Mouse (Mus musculus): Measurements from ENCODE around the gene Map4k1. TPM values are rescaled to one million over a fixed set of nuclear protein-coding genes. Genes with fewer than 3 reads are reported as not detected.

Map4k1 gene
- polyA plus RNA-seq, 1 experiment: not detected

- WGBS: 8% methylated on average over 3 of the region's 3 CpGs
- H3K27ac ChIP-seq (ENCODE audit: insufficient read depth, low read depth, low read length): no peak overlapping the region
- H3K4me3 ChIP-seq (ENCODE audit: insufficient read depth, low read depth, low read length): no peak overlapping the region
These were observed 29.1 kb upstream of the Map4k1 start for GRCm38 (mm10) chr7:28952786-28953185.

GRCm38 (mm10) chr7:28953476-28954376 is 28.1 kb upstream of the Map4k1 start:
- 24% methylated on average over 2 of the region's 2 CpGs for WGBS
- peaks cover 17% of the 10 kb centered on the region for H3K4me1 ChIP-seq (ENCODE audit: control insufficient read depth, insufficient read depth, low read length)
- TF ChIP-seq POLR2A (IDR thresholded peaks at IDR 0.05; ENCODE audit: insufficient read depth, low read depth, low read length) (no peak), CTCF (IDR thresholded peaks at IDR 0.05; ENCODE audit: insufficient read depth, low read depth, low read length) (no peak)

More at GRCm38 (mm10) chr7:28952786-28953185, 29.1 kb upstream of the Map4k1 start:
- H3K4me1 ChIP-seq (ENCODE audit: control insufficient read depth, insufficient read depth, low read length): peaks cover 22% of the 10 kb centered on the region
- TF ChIP-seq CTCF (IDR thresholded peaks at IDR 0.05; ENCODE audit: insufficient read depth, low read depth, low read length) (no peak), POLR2A (IDR thresholded peaks at IDR 0.05; ENCODE audit: insufficient read depth, low read depth, low read length) (no peak)

GRCm38 (mm10) chr7:28954773-28955172 is 27.1 kb upstream of the Map4k1 start:
- Histone ChIP-seq H3K4me1 (ENCODE audit: control insufficient read depth, insufficient read depth, low read length) (peaks cover 16% of the 10 kb centered on the region), H3K27ac (ENCODE audit: insufficient read depth, low read depth, low read length) (0 out of 2 replicates have a peak overlapping the region, but pooled peaks have one; percentile 28), H3K4me3 (ENCODE audit: insufficient read depth, low read depth, low read length) (no peak overlapping the region)
- TF ChIP-seq POLR2A (IDR thresholded peaks at IDR 0.05; ENCODE audit: insufficient read depth, low read depth, low read length) (no peak), CTCF (IDR thresholded peaks at IDR 0.05; ENCODE audit: insufficient read depth, low read depth, low read length) (no peak)
- 42% methylated on average over 4 of the region's 4 CpGs for WGBS

More at GRCm38 (mm10) chr7:28953476-28954376, 28.1 kb upstream of the Map4k1 start:
- Histone ChIP-seq H3K4me3 (ENCODE audit: insufficient read depth, low read depth, low read length) (no peak overlapping the region), H3K27ac (ENCODE audit: insufficient read depth, low read depth, low read length) (peak overlapping the region; percentile 58)

- Histone ChIP-seq H3K27ac (ENCODE audit: insufficient read depth, low read depth, low read length) (no peak overlapping the region), H3K4me3 (ENCODE audit: insufficient read depth, low read depth, low read length) (no peak overlapping the region), H3K4me1 (ENCODE audit: control insufficient read depth, insufficient read depth, low read length) (peaks cover 20% of the 10 kb centered on the region)
- TF ChIP-seq CTCF (IDR thresholded peaks at IDR 0.05; ENCODE audit: insufficient read depth, low read depth, low read length): no peak
- TF ChIP-seq POLR2A (IDR thresholded peaks at IDR 0.05; ENCODE audit: insufficient read depth, low read depth, low read length): no peak
- 37% methylated on average over 5 of the region's 5 CpGs for WGBS
These were observed 26.5 kb upstream of the Map4k1 start for GRCm38 (mm10) chr7:28955295-28955897.

- Histone ChIP-seq H3K4me3 (ENCODE audit: insufficient read depth, low read depth, low read length) (no peak overlapping the region), H3K4me1 (ENCODE audit: control insufficient read depth, insufficient read depth, low read length) (peaks cover 19% of the 10 kb centered on the region), H3K27ac (ENCODE audit: insufficient read depth, low read depth, low read length) (no peak overlapping the region)
- no peak for TF ChIP-seq CTCF (IDR thresholded peaks at IDR 0.05; ENCODE audit: insufficient read depth, low read depth, low read length)
- TF ChIP-seq POLR2A (IDR thresholded peaks at IDR 0.05; ENCODE audit: insufficient read depth, low read depth, low read length): no peak
- 45% methylated on average over 1 of the region's 1 CpGs for WGBS
These were observed 25.6 kb upstream of the Map4k1 start for GRCm38 (mm10) chr7:28956270-28956669.

- no peak for TF ChIP-seq CTCF (IDR thresholded peaks at IDR 0.05; ENCODE audit: insufficient read depth, low read depth, low read length)
- TF ChIP-seq POLR2A (IDR thresholded peaks at IDR 0.05; ENCODE audit: insufficient read depth, low read depth, low read length): no peak
- 64% methylated on average over 6 of the region's 6 CpGs for WGBS
- peaks cover 17% of the 10 kb centered on the region for H3K4me1 ChIP-seq (ENCODE audit: control insufficient read depth, insufficient read depth, low read length)
These were observed 24.6 kb upstream of the Map4k1 start for GRCm38 (mm10) chr7:28957286-28957685.

GRCm38 (mm10) chr7:28957997-28958725 is 23.7 kb upstream of the Map4k1 start:
- TF ChIP-seq CTCF (IDR thresholded peaks at IDR 0.05; ENCODE audit: insufficient read depth, low read depth, low read length) (no peak), POLR2A (IDR thresholded peaks at IDR 0.05; ENCODE audit: insufficient read depth, low read depth, low read length) (no peak)
- Histone ChIP-seq H3K4me3 (ENCODE audit: insufficient read depth, low read depth, low read length) (no peak overlapping the region), H3K4me1 (ENCODE audit: control insufficient read depth, insufficient read depth, low read length) (peaks cover 17% of the 10 kb centered on the region), H3K27ac (ENCODE audit: insufficient read depth, low read depth, low read length) (no peak overlapping the region)
- 83% methylated on average over 1 of the region's 1 CpGs for WGBS

More at GRCm38 (mm10) chr7:28957286-28957685, 24.6 kb upstream of the Map4k1 start:
- H3K4me3 ChIP-seq (ENCODE audit: insufficient read depth, low read depth, low read length): no peak overlapping the region
- no peak overlapping the region for H3K27ac ChIP-seq (ENCODE audit: insufficient read depth, low read depth, low read length)

GRCm38 (mm10) chr7:28958770-28959169 is 23.1 kb upstream of the Map4k1 start:
- TF ChIP-seq CTCF (IDR thresholded peaks at IDR 0.05; ENCODE audit: insufficient read depth, low read depth, low read length) (no peak), POLR2A (IDR thresholded peaks at IDR 0.05; ENCODE audit: insufficient read depth, low read depth, low read length) (no peak)
- H3K4me3 ChIP-seq (ENCODE audit: insufficient read depth, low read depth, low read length): no peak overlapping the region
- 71% methylated on average over 1 of the region's 1 CpGs for WGBS
- no peak overlapping the region for H3K27ac ChIP-seq (ENCODE audit: insufficient read depth, low read depth, low read length)
- H3K4me1 ChIP-seq (ENCODE audit: control insufficient read depth, insufficient read depth, low read length): peaks cover 14% of the 10 kb centered on the region

Data from olfactory bulb, adult 2 months (tissue).